Mouse (Mus musculus) hematopoietic multipotent progenitor cell, adult 10-12 weeks (in vitro differentiated cells): ENCODE data around the gene Plekhn1. TPM values are rescaled to one million over a fixed set of nuclear protein-coding genes. Genes with fewer than 3 reads are reported as not detected.

ENCODE experiments used
- polyA plus RNA-seq: library from polyadenylated mRNA; stranded (reverse); fragments of >175 nt; gene quantifications from 2 replicates; pipeline ENCODE4 v1.2.3, GENCODE M21; 2012; ENCODE audit warnings: low replicate concordance

Plekhn1 gene
- polyA plus RNA-seq = 26.7 and 39.1 TPM in 2 replicates

GRCm38 (mm10) chr4:156234701-156235213 is at the start of gene Plekhn1:
Gene Plekhn1 (minus strand): TSS chr4:156234857.

GRCm38 (mm10) chr4:156255078-156255839 is 20.6 kb upstream of the Plekhn1 start, which contains the start of gene Samd11:
Gene Samd11 (minus strand): TSS chr4:156255657.

GRCm38 (mm10) chr4:156235808-156236533 is 1.3 kb upstream of the Plekhn1 start, which contains the start of gene Noc2l:
Gene Noc2l (plus strand): TSS chr4:156236010.

GRCm38 (mm10) chr4:156215649-156216048 is 19.0 kb downstream of the Plekhn1 start, which contains the start of gene Perm1:
Gene Perm1 (plus strand): TSS chr4:156215868.

GRCm38 (mm10) chr4:156203001-156203412 is 31.6 kb downstream of the Plekhn1 start, which contains the start of gene AW011738:
Gene AW011738 (plus strand): TSS chr4:156203304.

GRCm38 (mm10) chr4:156200623-156201475 is 33.8 kb downstream of the Plekhn1 start, which contains the start of gene Isg15:
Gene Isg15 (minus strand): TSS chr4:156200818.

GRCm38 (mm10) chr4:156197131-156197828 is 37.4 kb downstream of the Plekhn1 start, which contains the start of gene Agrn:
Gene Agrn (minus strand): TSS chr4:156197488.

Other genes with a start within 250 kb of the Plekhn1 start
- 2.3 and 3.4 TPM in 2 replicates for gene B3galt6, start 242.2 kb downstream of the Plekhn1 start, polyA plus RNA-seq
- gene Sdf4, start 242.0 kb downstream of the Plekhn1 start, polyA plus RNA-seq = 64.0 and 98.8 TPM in 2 replicates
- gene Tnfrsf4, start 221.0 kb downstream of the Plekhn1 start, polyA plus RNA-seq = 10.9 and 18.7 TPM in 2 replicates
- 31.9 and 46.2 TPM in 2 replicates for gene Tnfrsf18, start 208.7 kb downstream of the Plekhn1 start, polyA plus RNA-seq
- not detected in 2 replicates for gene Ttll10, start 175.4 kb downstream of the Plekhn1 start, polyA plus RNA-seq
- 11.6 and 15.9 TPM in 2 replicates for gene 9430015G10Rik, start 124.9 kb downstream of the Plekhn1 start, polyA plus RNA-seq
- 0.33 and 0.59 TPM in 2 replicates for gene Rnf223, start 104.3 kb downstream of the Plekhn1 start, polyA plus RNA-seq
- gene Agrn, start 37.4 kb downstream of the Plekhn1 start, polyA plus RNA-seq = 10.3 and 11.1 TPM in 2 replicates
- 10.3 and 18.8 TPM in 2 replicates for gene Isg15, start 34.0 kb downstream of the Plekhn1 start, polyA plus RNA-seq
- 30.9 and 85.0 TPM in 2 replicates for gene AW011738, start 31.6 kb downstream of the Plekhn1 start, polyA plus RNA-seq
- 0.26 and 0.34 TPM in 2 replicates for gene Perm1, start 19.0 kb downstream of the Plekhn1 start, polyA plus RNA-seq
- gene Noc2l, start 1.2 kb upstream of the Plekhn1 start, polyA plus RNA-seq = 30.7 and 35.6 TPM in 2 replicates
- gene Samd11, start 20.8 kb upstream of the Plekhn1 start, polyA plus RNA-seq = 3.6 and 16.4 TPM in 2 replicates
- not detected in 2 replicates for gene Vmn2r-ps159, start 96.2 kb upstream of the Plekhn1 start, polyA plus RNA-seq